Mouse (Mus musculus) testis, adult 2 months (tissue): ENCODE measurements at regions not wholly inside any gene's neighbourhood (a gene's known extent, or its start where the extent isn't known, plus 50 kb on each side); places are given as distances from the start of the nearest gene placed in this dataset.

Experiments
- CTCF ChIP-seq: fragments of 200-500 bp; IDR thresholded peaks from 2 replicates; pipeline ENCODE4 v1.5.1; 2012; ENCODE audit warnings: low read depth, mild to moderate bottlenecking, inconsistent platforms, low read length, moderate library complexity; ENCODE audit not compliant: control insufficient read depth, insufficient read depth, insufficient replicate concordance
- POLR2A ChIP-seq: fragments of 200-500 bp; IDR thresholded peaks from 2 replicates; pipeline ENCODE4 v1.6.1; 2012; ENCODE audit warnings: low read depth, mild to moderate bottlenecking, inconsistent platforms, low read length, moderate library complexity; ENCODE audit not compliant: control insufficient read depth

- no peak for TF ChIP-seq POLR2A
- no peak for TF ChIP-seq CTCF
Observed at GRCm38 (mm10) chr13:72370997-72371396, 257.6 kb upstream of the Irx2 start.
